Mouse (Mus musculus) hindbrain, embryonic 14.5 days (tissue): ENCODE measurements around the gene Hook1. TPM values are rescaled to one million over a fixed set of nuclear protein-coding genes. Genes with fewer than 3 reads are reported as not detected.

ENCODE experiments used
- polyA plus RNA-seq: library from polyadenylated mRNA; unstranded; fragments of >200 nt; fragmentation: Nextera tagmentation; extraction: Ambion mirVana; gene quantifications from 2 replicates; pipeline ENCODE4 v1.2.1, GENCODE M21; 2014

Gene Hook1
- polyA plus RNA-seq, 1 experiment from 2014 or later, result 83.5 TPM

Other genes starting within 250 kb of the Hook1 start
- gene Cyp2j13, start 110.3 kb downstream of the Hook1 start, polyA plus RNA-seq, result not detected in 2 replicates
- gene Cyp2j12, start 173.9 kb downstream of the Hook1 start, polyA plus RNA-seq, result not detected in 2 replicates